9 mouse cellular contexts compared by ENCODE assay signal in genomic region chr5:76040454-76041203, GRCm38 (mm10).
DNase-seq lines count a peak whose midpoint lies in the region; ATAC-seq and TF ChIP-seq lines count a peak whose summit lies in the region.
"Had no signal": no experiment of that assay in that cellular context is flagged by ENCODE, and none has a peak within 500 bp of the region (broad histone marks: within the 10 kb centered on the region; RNA-seq: fewer than 3 reads in every experiment).

No protein-coding gene starts in this region.

- H3K9ac ChIP-seq in heart, embryonic 12.5 days: no peak overlapping the region
- H3K9ac ChIP-seq in CH12.LX (ENCODE audit: insufficient read depth, low read depth): no peak overlapping the region

- DNase-seq in heart, adult 11 months: peak; percentile 98
- DNase-seq in CH12.LX (ENCODE audit: extremely low read depth): peak; percentile 45
- DNase-seq in c-Kit-negative CD71-positive TER-119-positive erythroid progenitor cells, embryonic 14.5 days (ENCODE audit: low read depth, low spot score): peak; percentile 5
- DNase-seq in kidney, postnatal 10 days: peak; percentile 46
- DNase-seq in cerebellum, adult 18-20 months: no peak
- DNase-seq in urinary bladder, postnatal 10 days (ENCODE audit: low spot score): no peak

- H3K4me1 ChIP-seq in heart, embryonic 12.5 days (replicated peaks): no peaks in the 10 kb centered on the region
- peaks cover 0 to 4% of the 10 kb centered on the region in 2 experiments; a peak in 1 of 4 replicates for H3K4me1 ChIP-seq in CH12.LX (ENCODE audit: control insufficient read depth in 1 of 2, insufficient read depth in 2 of 2)

- no peak overlapping the region for H3K27ac ChIP-seq in heart, embryonic 12.5 days (ENCODE audit: poor library complexity, severe bottlenecking)
- no peak overlapping the region for H3K27ac ChIP-seq in CH12.LX (ENCODE audit: insufficient read depth, low read depth)

- no peak overlapping the region for H3K4me3 ChIP-seq in heart, embryonic 12.5 days
- H3K4me3 ChIP-seq in CH12.LX (replicated peaks in 1 of 3; ENCODE audit: low read depth in 2 of 3, low read length in 2 of 3, poor library complexity in 1 of 3): no peak overlapping the region
- H3K4me3 ChIP-seq: myocyte had no signal

- no peak for ATAC-seq in heart, embryonic 12.5 days (ENCODE audit: insufficient number of reproducible peaks, low FRiP score)
- ATAC-seq in monocyte, adult 5-6 weeks (replicated peaks; ENCODE audit: insufficient number of reproducible peaks, low FRiP score, low TSS enrichment, poor library complexity, severe bottlenecking): no peak

- 0 out of 2 replicates have a peak, but pooled peaks cover 3% of the 10 kb centered on the region for H3K9me3 ChIP-seq in heart, embryonic 12.5 days (replicated peaks)
- no peaks in the 10 kb centered on the region for H3K9me3 ChIP-seq in CH12.LX (replicated peaks; ENCODE audit: low read length)

- no peaks in the 10 kb centered on the region for H3K36me3 ChIP-seq in heart, embryonic 12.5 days
- no peaks in the 10 kb centered on the region for H3K36me3 ChIP-seq in CH12.LX (replicated peaks in 1 of 2; ENCODE audit: control insufficient read depth in 1 of 2, insufficient read depth in 1 of 2, low read length in 1 of 2)

- WGBS in heart, embryonic 12.5 days: 56% methylated on average over 10 of the region's 10 CpGs

- TF ChIP-seq CTCF in CH12.LX (conservative IDR thresholded peaks at IDR 0.05 in 1 of 2, IDR thresholded peaks at IDR 0.05 in 1 of 2; ENCODE audit: low read depth in 2 of 2, low read length in 2 of 2): peak in 1 of 2 experiments; percentile 55; a peak in 3 of 4 replicates

- H3K27me3 ChIP-seq in heart, embryonic 12.5 days (replicated peaks): no peaks in the 10 kb centered on the region
- H3K27me3 ChIP-seq in CH12.LX (replicated peaks): no peaks in the 10 kb centered on the region

- no peak for TF ChIP-seq EP300 in CH12.LX (IDR thresholded peaks at IDR 0.05; ENCODE audit: low read length)

- H3K4me2 ChIP-seq in heart, embryonic 12.5 days: no peak overlapping the region
- H3K4me2 ChIP-seq in CH12.LX (ENCODE audit: insufficient read depth, low read depth, poor library complexity, severe bottlenecking): no peak overlapping the region

- no peak for TF ChIP-seq POLR2A in CH12.LX (IDR thresholded peaks at IDR 0.05; ENCODE audit: low read depth, low read length)

- in situ Hi-C loops in CH12.LX (cut with MboI; ENCODE audit: low pct_ligation_motif_present, low pct_unique_long_range_greater_than_20kb, low sequenced_read_pairs): no loop called here

- no peaks in the 10 kb centered on the region for H3K79me2 ChIP-seq in CH12.LX (replicated peaks; ENCODE audit: control insufficient read depth, extremely low read depth, insufficient read depth, poor library complexity, severe bottlenecking)

- dilution Hi-C loops in CH12.LX (cut with MboI; ENCODE audit: extremely low pct_ligation_motif_present, extremely low pct_unique_long_range_greater_than_20kb, low sequenced_read_pairs): no loop called here

- peak; percentile 25 for TF ChIP-seq RAD21 in CH12.LX (IDR thresholded peaks at IDR 0.05; ENCODE audit: low read depth, low read length)

TF ChIP-seq in CH12.LX, 34 proteins besides CTCF, POLR2A, EP300 and RAD21:
- TF ChIP-seq MXI1 (IDR thresholded peaks at IDR 0.05; ENCODE audit: low read depth, low read length) (no peak), SMC3 (IDR thresholded peaks at IDR 0.05; ENCODE audit: low read depth, low read length) (peak; percentile 24; the same call in 1 of the 2 replicates), NRF1 (IDR thresholded peaks at IDR 0.05; ENCODE audit: low read depth, low read length) (no peak), CHD2 (IDR thresholded peaks at IDR 0.05; ENCODE audit: low read length) (no peak)

Comparison
In these comparisons a context has a peak if more than half of its experiments do, and no peak if none do; other contexts are left out.
1. DNase-seq: peak in heart, adult 11 months (single experiment), CH12.LX (single experiment), c-Kit-negative CD71-positive TER-119-positive erythroid progenitor cells, embryonic 14.5 days (single experiment) and kidney, postnatal 10 days (single experiment); none in cerebellum, adult 18-20 months (0 of 2) and urinary bladder, postnatal 10 days (single experiment).